Mouse (Mus musculus): Measurements from ENCODE around the gene Slc12a8. TPM values are rescaled to one million over a fixed set of nuclear protein-coding genes. Genes with fewer than 3 reads are reported as not detected.

The Slc12a8 gene
- polyA plus RNA-seq, 1 experiment from 2014 or later = 1.0 TPM

DNA sequence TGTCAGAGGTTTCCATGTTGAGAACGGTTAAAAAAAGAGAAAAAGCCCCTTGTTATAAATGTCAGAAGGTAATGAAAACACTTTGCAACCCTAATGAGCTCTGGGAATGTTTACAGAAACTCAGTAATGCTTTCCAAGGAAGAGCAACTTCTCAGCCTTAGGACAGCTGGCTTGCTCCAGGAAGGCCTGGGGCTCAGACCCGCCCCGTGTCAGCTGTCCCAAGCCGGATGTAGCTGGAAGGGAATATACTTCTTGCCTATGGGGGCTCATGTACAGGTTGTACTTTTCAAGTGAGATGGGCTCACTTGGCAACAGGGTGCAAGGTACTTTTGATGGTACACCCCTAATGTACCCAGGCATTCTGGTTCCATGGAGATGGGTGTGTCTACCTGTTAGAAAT, 28.4 kb downstream of the Slc12a8 start:
- no peak for ATAC-seq (replicated peaks; ENCODE audit: insufficient number of reproducible peaks, insufficient read depth, low FRiP score, low read depth)
- H3K9me3 ChIP-seq (replicated peaks) = no peaks in the 10 kb centered on the region
- no peaks in the 10 kb centered on the region for H3K36me3 ChIP-seq
- no peaks in the 10 kb centered on the region for H3K27me3 ChIP-seq
- H3K27ac ChIP-seq = no peak overlapping the region
- H3K4me1 ChIP-seq (replicated peaks) = no peaks in the 10 kb centered on the region
- no peak overlapping the region for H3K4me2 ChIP-seq
- H3K9ac ChIP-seq = no peak overlapping the region
- 76% methylated on average over 4 of the region's 4 CpGs for WGBS
- no peak overlapping the region for H3K4me3 ChIP-seq

GRCm38 (mm10) chr16:33553689-33554342, 36.7 kb downstream of the Slc12a8 start:
- no peak for ATAC-seq (replicated peaks; ENCODE audit: insufficient number of reproducible peaks, insufficient read depth, low FRiP score, low read depth)
- Histone ChIP-seq H3K9ac (no peak overlapping the region), H3K9me3 (replicated peaks) (no peaks in the 10 kb centered on the region), H3K4me2 (no peak overlapping the region), H3K4me3 (no peak overlapping the region), H3K36me3 (no peaks in the 10 kb centered on the region), H3K4me1 (replicated peaks) (no peaks in the 10 kb centered on the region), H3K27ac (no peak overlapping the region), H3K27me3 (no peaks in the 10 kb centered on the region)
- 70% methylated on average over 9 of the region's 9 CpGs for WGBS

GRCm38 (mm10) chr16:33558121-33558520, 41.0 kb downstream of the Slc12a8 start:
- H3K9ac ChIP-seq = no peak overlapping the region
- H3K9me3 ChIP-seq (replicated peaks) = no peaks in the 10 kb centered on the region
- ATAC-seq (replicated peaks; ENCODE audit: insufficient number of reproducible peaks, insufficient read depth, low FRiP score, low read depth) = no peak
- H3K27ac ChIP-seq = no peak overlapping the region
- 81% methylated on average over 12 of the region's 12 CpGs for WGBS
- no peak overlapping the region for H3K4me2 ChIP-seq
- peaks cover 21% of the 10 kb centered on the region for H3K4me1 ChIP-seq (replicated peaks)
- H3K27me3 ChIP-seq = no peaks in the 10 kb centered on the region
- H3K36me3 ChIP-seq = no peaks in the 10 kb centered on the region
- H3K4me3 ChIP-seq = no peak overlapping the region

GRCm38 (mm10) chr16:33560281-33560680, 43.2 kb downstream of the Slc12a8 start:
- no peaks in the 10 kb centered on the region for H3K9me3 ChIP-seq (replicated peaks)
- H3K27me3 ChIP-seq = no peaks in the 10 kb centered on the region
- H3K9ac ChIP-seq = peak overlapping the region; percentile 39
- peak overlapping the region; percentile 43 for H3K4me2 ChIP-seq
- peak overlapping the region; percentile 56 for H3K27ac ChIP-seq
- WGBS = 4% methylated on average over 6 of the region's 6 CpGs
- H3K36me3 ChIP-seq = no peaks in the 10 kb centered on the region
- H3K4me1 ChIP-seq (replicated peaks) = peaks cover 33% of the 10 kb centered on the region
- H3K4me3 ChIP-seq = peak overlapping the region; percentile 19; the same call in 1 of the 2 replicates
- ATAC-seq (replicated peaks; ENCODE audit: insufficient number of reproducible peaks, insufficient read depth, low FRiP score, low read depth) = peak; percentile 88

GRCm38 (mm10) chr16:33561308-33562009, 44.3 kb downstream of the Slc12a8 start:
- Histone ChIP-seq H3K36me3 (no peaks in the 10 kb centered on the region), H3K9me3 (replicated peaks) (no peaks in the 10 kb centered on the region), H3K9ac (no peak overlapping the region), H3K4me3 (no peak overlapping the region), H3K27ac (no peak overlapping the region), H3K4me2 (no peak overlapping the region), H3K4me1 (replicated peaks) (peaks cover 33% of the 10 kb centered on the region), H3K27me3 (no peaks in the 10 kb centered on the region)
- WGBS = 85% methylated on average over 12 of the region's 12 CpGs
- ATAC-seq (replicated peaks; ENCODE audit: insufficient number of reproducible peaks, insufficient read depth, low FRiP score, low read depth) = no peak

GRCm38 (mm10) chr16:33562874-33563537, 45.9 kb downstream of the Slc12a8 start:
- Histone ChIP-seq H3K4me3 (no peak overlapping the region), H3K36me3 (no peaks in the 10 kb centered on the region), H3K4me2 (0 out of 2 replicates have a peak overlapping the region, but pooled peaks have one; percentile 6), H3K27ac (peak overlapping the region; percentile 80), H3K27me3 (no peaks in the 10 kb centered on the region), H3K9me3 (replicated peaks) (no peaks in the 10 kb centered on the region), H3K4me1 (replicated peaks) (peaks cover 37% of the 10 kb centered on the region), H3K9ac (no peak overlapping the region)
- ATAC-seq (replicated peaks; ENCODE audit: insufficient number of reproducible peaks, insufficient read depth, low FRiP score, low read depth) = peak; percentile 32
- 44% methylated on average over 12 of the region's 12 CpGs for WGBS

- no peak overlapping the region for H3K4me3 ChIP-seq
- WGBS = 29% methylated on average over 5 of the region's 5 CpGs
Observed at GRCm38 (mm10) chr16:33563538-33564013, 46.4 kb downstream of the Slc12a8 start.

GRCm38 (mm10) chr16:33566467-33566866, 49.3 kb downstream of the Slc12a8 start:
- 78% methylated on average over 10 of the region's 10 CpGs for WGBS
- no peak overlapping the region for H3K4me2 ChIP-seq
- no peak overlapping the region for H3K27ac ChIP-seq
- H3K36me3 ChIP-seq = no peaks in the 10 kb centered on the region
- no peak overlapping the region for H3K9ac ChIP-seq
- H3K27me3 ChIP-seq = no peaks in the 10 kb centered on the region
- no peaks in the 10 kb centered on the region for H3K9me3 ChIP-seq (replicated peaks)
- H3K4me1 ChIP-seq (replicated peaks) = peaks cover 24% of the 10 kb centered on the region
- H3K4me3 ChIP-seq = no peak overlapping the region
- ATAC-seq (replicated peaks; ENCODE audit: insufficient number of reproducible peaks, insufficient read depth, low FRiP score, low read depth) = no peak

More at GRCm38 (mm10) chr16:33563538-33564013, 46.4 kb downstream of the Slc12a8 start:
- Histone ChIP-seq H3K36me3 (no peaks in the 10 kb centered on the region), H3K4me1 (replicated peaks) (peaks cover 37% of the 10 kb centered on the region), H3K9ac (no peak overlapping the region), H3K27ac (peak overlapping the region; percentile 80), H3K27me3 (no peaks in the 10 kb centered on the region), H3K4me2 (peak overlapping the region; percentile 6; the same call in 1 of the 2 replicates), H3K9me3 (replicated peaks) (no peaks in the 10 kb centered on the region)
- ATAC-seq (replicated peaks; ENCODE audit: insufficient number of reproducible peaks, insufficient read depth, low FRiP score, low read depth) = peak; percentile 30

- no peak overlapping the region for H3K27ac ChIP-seq
- no peaks in the 10 kb centered on the region for H3K9me3 ChIP-seq (replicated peaks)
- no peaks in the 10 kb centered on the region for H3K36me3 ChIP-seq
- H3K4me3 ChIP-seq = no peak overlapping the region
- ATAC-seq (replicated peaks; ENCODE audit: insufficient number of reproducible peaks, insufficient read depth, low FRiP score, low read depth) = no peak
- 67% methylated on average over 4 of the region's 4 CpGs for WGBS
- no peak overlapping the region for H3K9ac ChIP-seq
- no peaks in the 10 kb centered on the region for H3K27me3 ChIP-seq
- no peak overlapping the region for H3K4me2 ChIP-seq
- H3K4me1 ChIP-seq (replicated peaks) = peaks cover 20% of the 10 kb centered on the region
Observed at GRCm38 (mm10) chr16:33567736-33568135, 50.6 kb downstream of the Slc12a8 start.

GRCm38 (mm10) chr16:33568269-33569016, 51.3 kb downstream of the Slc12a8 start:
- WGBS = 85% methylated on average over 12 of the region's 12 CpGs
- Histone ChIP-seq H3K27ac (no peak overlapping the region), H3K9ac (no peak overlapping the region), H3K4me3 (no peak overlapping the region), H3K27me3 (no peaks in the 10 kb centered on the region), H3K4me1 (replicated peaks) (peaks cover 13% of the 10 kb centered on the region), H3K4me2 (no peak overlapping the region), H3K36me3 (no peaks in the 10 kb centered on the region), H3K9me3 (replicated peaks) (no peaks in the 10 kb centered on the region)
- no peak for ATAC-seq (replicated peaks; ENCODE audit: insufficient number of reproducible peaks, insufficient read depth, low FRiP score, low read depth)

- H3K4me2 ChIP-seq = no peak overlapping the region
- 85% methylated on average over 6 of the region's 6 CpGs for WGBS
Observed at GRCm38 (mm10) chr16:33572646-33573045, 55.5 kb downstream of the Slc12a8 start.

More at GRCm38 (mm10) chr16:33572646-33573045, 55.5 kb downstream of the Slc12a8 start:
- Histone ChIP-seq H3K4me3 (no peak overlapping the region), H3K4me1 (replicated peaks) (peaks cover 31% of the 10 kb centered on the region), H3K9ac (no peak overlapping the region), H3K27me3 (no peaks in the 10 kb centered on the region), H3K36me3 (no peaks in the 10 kb centered on the region), H3K27ac (no peak overlapping the region), H3K9me3 (replicated peaks) (no peaks in the 10 kb centered on the region)
- ATAC-seq (replicated peaks; ENCODE audit: insufficient number of reproducible peaks, insufficient read depth, low FRiP score, low read depth) = no peak

All from heart, embryonic 15.5 days (tissue).